Mouse (Mus musculus): Measurements from ENCODE around the gene Dtnbp1.

DNA sequence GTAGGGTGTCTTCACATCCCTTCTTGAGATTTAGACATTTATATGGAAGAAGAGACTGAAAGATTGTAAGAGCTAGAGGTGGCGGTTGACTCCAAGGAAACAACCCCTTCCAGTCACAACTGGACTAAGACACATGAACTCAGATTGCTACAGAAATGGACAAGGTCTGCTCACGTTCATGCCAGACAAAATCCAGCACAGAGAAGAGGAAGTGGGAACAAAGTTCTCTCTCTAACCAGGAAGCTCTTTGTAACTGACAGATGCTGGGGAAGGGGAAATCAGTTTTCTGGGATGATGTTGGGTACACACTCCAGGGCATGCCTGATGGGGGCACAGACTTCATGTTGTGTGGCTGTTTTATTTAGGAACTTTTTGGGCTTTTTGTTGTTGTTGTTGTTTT, 75.6 kb downstream of the Dtnbp1 start:
- no peak for TF ChIP-seq CTCF (IDR thresholded peaks at IDR 0.05; ENCODE audit: extremely low read depth, insufficient read depth, insufficient read length, insufficient replicate concordance)
- no peak for TF ChIP-seq POLR2A (IDR thresholded peaks at IDR 0.05; ENCODE audit: low read depth, low read length)

All from spleen, adult 2 months (tissue).